Comparison of ENCODE assay signal across 8 mouse cellular contexts in genomic region chr1:127530849-127531580, GRCm38 (mm10).
DNase-seq lines count a peak whose midpoint lies in the region; ATAC-seq lines count a peak whose summit lies in the region.

No protein-coding gene starts in this region.

- no peak overlapping the region for H3K4me2 ChIP-seq in kidney, embryonic 14.5 days (replicated peaks; ENCODE audit: low read depth, low read length)
- H3K4me2 ChIP-seq in hindbrain, embryonic 14.5 days (replicated peaks) = peak overlapping the region; percentile 8; the same call in 1 of the 2 replicates
- no peak overlapping the region for H3K4me2 ChIP-seq in midbrain, embryonic 15.5 days

- no peak overlapping the region for H3K27ac ChIP-seq in kidney, embryonic 14.5 days (ENCODE audit: low read depth, low read length)
- H3K27ac ChIP-seq in hindbrain, embryonic 14.5 days = peak overlapping the region; percentile 53
- H3K27ac ChIP-seq in midbrain, embryonic 15.5 days = peak overlapping the region; percentile 42

- no peaks in the 10 kb centered on the region; the same call in none of the 2 replicates for H3K27me3 ChIP-seq in kidney, embryonic 14.5 days (ENCODE audit: control insufficient read depth, insufficient read depth, low read length)
- H3K27me3 ChIP-seq in hindbrain, embryonic 14.5 days (ENCODE audit: control insufficient read depth, insufficient read depth, low read length) = peaks cover 16% of the 10 kb centered on the region; the same call in 1 of the 2 replicates
- H3K27me3 ChIP-seq in midbrain, embryonic 15.5 days (replicated peaks) = no peaks in the 10 kb centered on the region

- no peak overlapping the region for H3K4me3 ChIP-seq in kidney, embryonic 14.5 days (ENCODE audit: low read length)
- H3K4me3 ChIP-seq in hindbrain, embryonic 14.5 days (replicated peaks; ENCODE audit: low read length) = no peak overlapping the region
- no peak overlapping the region for H3K4me3 ChIP-seq in midbrain, embryonic 15.5 days

- no peaks in the 10 kb centered on the region for H3K9me3 ChIP-seq in kidney, embryonic 14.5 days (ENCODE audit: control insufficient read depth, low read length)
- no peaks in the 10 kb centered on the region for H3K9me3 ChIP-seq in hindbrain, embryonic 14.5 days (ENCODE audit: control insufficient read depth, low read length)
- no peaks in the 10 kb centered on the region for H3K9me3 ChIP-seq in midbrain, embryonic 15.5 days

- no peak for DNase-seq in kidney, adult 8-10 months
- peak; percentile 66 to 80 for DNase-seq in cerebellum, postnatal 25 days
- DNase-seq in hindbrain, embryonic 14.5 days (ENCODE audit: low spot score) = peak; percentile 68
- DNase-seq in adrenal gland, postnatal 4 days (ENCODE audit: low spot score in 2 of 2) = no peak
- DNase-seq in adipocyte (ENCODE audit: low spot score) = no peak
- no peak for DNase-seq in thymus, postnatal 36 days

- no peak overlapping the region for H3K9ac ChIP-seq in kidney, embryonic 14.5 days (ENCODE audit: low read depth, low read length)
- no peak overlapping the region; the same call in 1 of the 2 replicates for H3K9ac ChIP-seq in hindbrain, embryonic 14.5 days
- H3K9ac ChIP-seq in midbrain, embryonic 15.5 days = no peak overlapping the region

- H3K36me3 ChIP-seq in kidney, embryonic 14.5 days (ENCODE audit: control insufficient read depth, insufficient read depth, low read length) = no peaks in the 10 kb centered on the region
- H3K36me3 ChIP-seq in hindbrain, embryonic 14.5 days (replicated peaks; ENCODE audit: control insufficient read depth, insufficient read depth) = no peaks in the 10 kb centered on the region
- H3K36me3 ChIP-seq in midbrain, embryonic 15.5 days (replicated peaks) = no peaks in the 10 kb centered on the region

- peak; percentile 94 for ATAC-seq in kidney, embryonic 14.5 days (ENCODE audit: low FRiP score, low TSS enrichment)
- ATAC-seq in hindbrain, embryonic 14.5 days (ENCODE audit: low FRiP score) = peak; percentile 90
- ATAC-seq in midbrain, embryonic 15.5 days (replicated peaks) = peak; percentile 74

- peaks cover 18% of the 10 kb centered on the region; the same call in 1 of the 2 replicates for H3K4me1 ChIP-seq in kidney, embryonic 14.5 days (ENCODE audit: control insufficient read depth, insufficient read depth, low read length)
- peaks cover 31% of the 10 kb centered on the region for H3K4me1 ChIP-seq in hindbrain, embryonic 14.5 days (replicated peaks; ENCODE audit: control insufficient read depth, insufficient read depth, low read length)
- H3K4me1 ChIP-seq in midbrain, embryonic 15.5 days = peaks cover 17% of the 10 kb centered on the region

- WGBS in kidney, embryonic 14.5 days = 20% methylated on average over 14 of the region's 14 CpGs
- WGBS in hindbrain, embryonic 14.5 days = 19% methylated on average over 14 of the region's 14 CpGs
- WGBS in midbrain, embryonic 15.5 days = 21% methylated on average over 14 of the region's 14 CpGs

Comparison
In these comparisons a context has a peak if more than half of its experiments do, and no peak if none do; other contexts are left out.
1. DNase-seq: peak in cerebellum, postnatal 25 days (2 of 2) and hindbrain, embryonic 14.5 days (single experiment); none in kidney, adult 8-10 months (0 of 2), adrenal gland, postnatal 4 days (0 of 2), adipocyte (single experiment) and thymus, postnatal 36 days (0 of 2).
2. Peak in every context shown above with its lines, with median percentiles within 50 percentile points of each other: ATAC-seq.